ENCODE assay signal across 8 mouse cellular contexts in the genomic region with DNA sequence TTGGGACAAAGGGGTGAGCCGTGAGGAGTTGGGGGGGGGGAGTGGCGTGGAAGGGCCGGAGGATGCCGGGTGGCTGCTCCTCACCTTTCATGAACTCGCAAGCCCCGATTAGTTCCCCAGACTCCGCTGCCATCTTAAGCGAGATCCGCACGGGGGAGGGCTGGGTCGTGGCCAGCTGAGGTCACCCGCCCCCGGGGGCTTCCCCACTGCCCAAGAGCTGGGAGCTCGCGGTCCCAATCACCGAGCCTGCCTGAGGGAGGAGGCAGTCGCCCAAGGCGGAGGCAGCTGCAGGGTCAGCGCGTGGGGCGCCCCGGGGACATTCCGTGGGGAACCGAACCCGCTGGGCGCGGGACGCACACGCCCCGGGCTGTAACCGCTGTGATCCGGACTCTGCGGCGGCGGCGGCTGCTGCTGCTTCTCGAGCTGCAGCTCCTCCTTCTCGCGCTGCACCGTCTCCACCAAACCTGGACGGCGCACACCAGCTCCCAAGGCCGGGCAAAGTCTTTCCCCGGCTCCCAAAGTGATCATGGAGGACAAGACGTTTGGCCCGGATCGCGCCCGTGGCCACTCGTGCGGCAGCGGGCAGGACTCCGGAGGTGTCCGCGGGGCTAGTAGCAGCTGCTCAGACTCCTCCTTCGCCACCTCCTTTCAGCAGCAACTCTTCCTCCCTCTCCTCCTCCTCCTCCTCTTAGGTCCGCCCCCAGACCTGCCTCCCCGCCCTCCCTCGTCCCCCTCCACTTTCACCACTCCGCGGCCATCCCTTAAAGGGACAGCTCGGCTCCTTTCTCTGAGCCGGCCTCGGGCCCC. TPM values are rescaled to one million over a fixed set of nuclear protein-coding genes. Genes with fewer than 3 reads are reported as not detected.
DNase-seq lines count a peak whose midpoint lies in the region; ATAC-seq and TF ChIP-seq lines count a peak whose summit lies in the region.

A gene (minus strand): TSS at position 680 of the 807 bp plus-strand sequence.

- no peak within 1 kb of the TSS for H3K27ac ChIP-seq in cerebellum, adult 2 months (ENCODE audit: insufficient read depth, low read length)
- peak within 1 kb of the TSS; percentile 82 for H3K27ac ChIP-seq in forebrain, postnatal 0 days (ENCODE audit: low read depth, low read length)

- no peak for TF ChIP-seq CTCF in cerebellum, adult 2 months (IDR thresholded peaks at IDR 0.05; ENCODE audit: borderline replicate concordance, insufficient read depth, low read depth, low read length)
- no peak for TF ChIP-seq CTCF in forebrain, postnatal 0 days (IDR thresholded peaks at IDR 0.05; ENCODE audit: low read depth)

- no peaks in the 10 kb centered on the region for H3K9me3 ChIP-seq in forebrain, postnatal 0 days (ENCODE audit: low read length)

- H3K4me2 ChIP-seq in forebrain, postnatal 0 days (ENCODE audit: low read depth) = peak within 1 kb of the TSS; percentile 98

- 0 out of 2 replicates have a peak, but pooled peaks have one; percentile 13 for TF ChIP-seq POLR2A in cerebellum, adult 2 months (IDR thresholded peaks at IDR 0.05; ENCODE audit: borderline replicate concordance, insufficient read depth, low read length)

- peak; percentile 86 for ATAC-seq in forebrain, postnatal 0 days

- H3K36me3 ChIP-seq in forebrain, postnatal 0 days (ENCODE audit: insufficient read depth) = no peaks in the 10 kb centered on the region

- H3K4me1 ChIP-seq in cerebellum, adult 2 months (ENCODE audit: control insufficient read depth, insufficient read depth, low read length) = no peaks in the 10 kb centered on the region; the same call in 1 of the 2 replicates
- peaks cover 4% of the 10 kb centered on the region; the same call in 1 of the 2 replicates for H3K4me1 ChIP-seq in forebrain, postnatal 0 days (ENCODE audit: insufficient read depth)

- H3K4me3 ChIP-seq in cerebellum, adult 2 months (replicated peaks; ENCODE audit: insufficient read depth, low read depth, low read length) = peak within 1 kb of the TSS; percentile 62
- peak within 1 kb of the TSS; percentile 82 for H3K4me3 ChIP-seq in forebrain, postnatal 0 days (ENCODE audit: low read depth, low read length)

- H3K27me3 ChIP-seq in cerebellum, adult 2 months (ENCODE audit: control insufficient read depth, insufficient read depth, low read length) = no peaks in the 10 kb centered on the region
- no peaks in the 10 kb centered on the region for H3K27me3 ChIP-seq in forebrain, postnatal 0 days (ENCODE audit: insufficient read depth, low read length)

- peak within 1 kb of the TSS; percentile 69 for H3K9ac ChIP-seq in forebrain, postnatal 0 days

- DNase-seq in Muller cell, postnatal 12 days (ENCODE audit: inconsistent ontology term) = peak; percentile 98
- peak; percentile 71 to 73 for DNase-seq in cerebellum, adult 2 months
- DNase-seq in forebrain, postnatal 0 days = no peak
- DNase-seq in heart, postnatal 4 days = peak; percentile 80
- DNase-seq in layer of hippocampus, postnatal 14 days (ENCODE audit: low spot score in 2 of 2) = peak; percentile 55 to 75
- DNase-seq in lung, postnatal 14 days = peak; percentile 77
- DNase-seq in retina, embryonic 14.5 days (ENCODE audit: low spot score) = peak; percentile 93
- DNase-seq in urinary bladder, adult 18-20 months (ENCODE audit: low spot score in 2 of 2) = peak; percentile 74 to 76

- WGBS in cerebellum, adult 2 months = under 1% methylated on average over 64 of the region's 64 CpGs
- WGBS in forebrain, postnatal 0 days = 5% methylated on average over 61 of the region's 64 CpGs

RNA-seq across cellular contexts. Expression of the gene that starts here (rescaled TPM):
- 2.6 and 3.0 TPM in 2 replicates for polyA plus RNA-seq in cerebellum, adult 2 months (2012; rRNA removed)
- total RNA-seq in forebrain, postnatal 0 days (2014; rRNA removed) = 3.2 and 4.1 TPM in 2 replicates
- polyA plus RNA-seq in forebrain, postnatal 0 days (2015; fragmentation: Nextera tagmentation; extraction: Ambion mirVana) = 2.0 and 3.1 TPM in 2 replicates
- 1 to 10 TPM; 5.3 to 5.8 TPM for total RNA-seq in heart, postnatal 4 days (2021)
- 1 to 10 TPM; 5.1 to 5.7 TPM for total RNA-seq in layer of hippocampus, postnatal 14 days (2021)
